Mouse (Mus musculus): ENCODE measurements around the gene Ninl.

- TF ChIP-seq CTCF (IDR thresholded peaks at IDR 0.05; ENCODE audit: extremely low read depth, insufficient read length, insufficient replicate concordance, low read depth, low read length) = no peak
- no peak for TF ChIP-seq POLR2A (IDR thresholded peaks at IDR 0.05; ENCODE audit: low read depth, low read length)
Observed at GRCm38 (mm10) chr2:150918720-150919119, 120.5 kb downstream of the Ninl start.
